Mouse (Mus musculus) bone marrow, adult 2 months (tissue): ENCODE data around the gene Kera.

Experiments
- CTCF ChIP-seq: fragments of 200-500 bp; IDR thresholded peaks from 2 replicates; pipeline ENCODE4 v1.5.1; 2011; ENCODE audit warnings: low read length, control low read depth; ENCODE audit not compliant: control insufficient read depth, insufficient read depth
- POLR2A ChIP-seq: fragments of 200-500 bp; IDR thresholded peaks from 2 replicates; pipeline ENCODE4 v1.6.1; 2011; ENCODE audit warnings: low read depth, mild to moderate bottlenecking, control low read depth, low read length, borderline replicate concordance; ENCODE audit not compliant: control insufficient read depth

DNA sequence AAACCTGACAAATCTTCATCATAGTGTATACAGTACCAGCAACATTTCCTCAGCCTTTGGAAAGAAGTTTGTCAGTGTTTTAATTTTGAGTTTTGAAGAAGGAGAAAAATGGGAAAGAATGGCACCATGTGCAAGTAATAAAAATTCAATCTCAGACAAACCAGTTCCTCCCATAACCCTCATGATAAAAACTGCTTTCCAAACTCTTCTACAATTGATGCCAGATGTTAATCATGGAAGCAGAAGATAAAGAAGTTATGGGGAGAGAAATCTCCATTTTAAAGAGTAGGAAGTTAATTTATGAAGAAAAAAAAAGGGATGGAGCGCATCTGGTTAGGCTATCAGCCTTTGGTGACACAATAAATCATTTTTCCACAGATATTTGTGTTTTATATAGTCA lies 19.9 kb downstream of the Kera start:
- TF ChIP-seq CTCF (no peak), POLR2A (no peak)
